Mouse (Mus musculus): Measurements from ENCODE around the gene Dctpp1. TPM values are rescaled to one million over a fixed set of nuclear protein-coding genes. Genes with fewer than 3 reads are reported as not detected.

Dctpp1 gene
- polyA plus RNA-seq, 1 experiment from 2014 or later, result 193 TPM

Other genes starting within 250 kb of the Dctpp1 start
- gene Mvp, start 246.1 kb downstream of the Dctpp1 start, polyA plus RNA-seq (2014; fragmentation: Nextera tagmentation; extraction: Ambion mirVana), result 3.4 and 3.5 TPM in 2 replicates
- gene Pagr1b, start 244.2 kb downstream of the Dctpp1 start, polyA plus RNA-seq (2014; fragmentation: Nextera tagmentation; extraction: Ambion mirVana), result not detected in 2 replicates
- gene Pagr1a, start 243.4 kb downstream of the Dctpp1 start, polyA plus RNA-seq (2014; fragmentation: Nextera tagmentation; extraction: Ambion mirVana), result 76.1 and 78.5 TPM in 2 replicates
- 50.4 and 53.7 TPM in 2 replicates for gene Gm42742, start 239.6 kb downstream of the Dctpp1 start, polyA plus RNA-seq (2014; fragmentation: Nextera tagmentation; extraction: Ambion mirVana)
- gene Prrt2, start 239.5 kb downstream of the Dctpp1 start, polyA plus RNA-seq (2014; fragmentation: Nextera tagmentation; extraction: Ambion mirVana), result 7.2 and 7.7 TPM in 2 replicates
- gene Maz, start 233.7 kb downstream of the Dctpp1 start, polyA plus RNA-seq (2014; fragmentation: Nextera tagmentation; extraction: Ambion mirVana), result 69.4 and 71.4 TPM in 2 replicates
- gene Kif22, start 218.2 kb downstream of the Dctpp1 start, polyA plus RNA-seq (2014; fragmentation: Nextera tagmentation; extraction: Ambion mirVana), result 142 and 146 TPM in 2 replicates
- gene Zg16, start 173.4 kb downstream of the Dctpp1 start, polyA plus RNA-seq (2014; fragmentation: Nextera tagmentation; extraction: Ambion mirVana), result not detected in 2 replicates
- 1.0 and 1.3 TPM in 2 replicates for gene AI467606, start 169.3 kb downstream of the Dctpp1 start, polyA plus RNA-seq (2014; fragmentation: Nextera tagmentation; extraction: Ambion mirVana)
- gene Qprt, start 138.5 kb downstream of the Dctpp1 start, polyA plus RNA-seq (2014; fragmentation: Nextera tagmentation; extraction: Ambion mirVana), result 1.7 and 2.0 TPM in 2 replicates
- gene Spn, start 122.9 kb downstream of the Dctpp1 start, polyA plus RNA-seq (2014; fragmentation: Nextera tagmentation; extraction: Ambion mirVana), result 0.07 and 0.08 TPM in 2 replicates
- gene Cd2bp2, start 64.7 kb downstream of the Dctpp1 start, polyA plus RNA-seq (2014; fragmentation: Nextera tagmentation; extraction: Ambion mirVana), result 64.7 and 76.2 TPM in 2 replicates
- 18.7 and 19.1 TPM in 2 replicates for gene Tbc1d10b, start 52.2 kb downstream of the Dctpp1 start, polyA plus RNA-seq (2014; fragmentation: Nextera tagmentation; extraction: Ambion mirVana)
- gene Mylpf, start 51.8 kb downstream of the Dctpp1 start, polyA plus RNA-seq (2014; fragmentation: Nextera tagmentation; extraction: Ambion mirVana), result 24.1 and 26.5 TPM in 2 replicates
- gene Zfp553, start 27.6 kb downstream of the Dctpp1 start, polyA plus RNA-seq (2014; fragmentation: Nextera tagmentation; extraction: Ambion mirVana), result 26.5 and 29.7 TPM in 2 replicates
- 23.7 and 30.0 TPM in 2 replicates for gene Sept1, start 27.6 kb downstream of the Dctpp1 start, polyA plus RNA-seq (2014; fragmentation: Nextera tagmentation; extraction: Ambion mirVana)
- gene Zfp771, start 16.4 kb downstream of the Dctpp1 start, polyA plus RNA-seq (2014; fragmentation: Nextera tagmentation; extraction: Ambion mirVana), result 53.2 and 54.0 TPM in 2 replicates
- 80.8 and 86.6 TPM in 2 replicates for gene Sephs2, start 13.3 kb upstream of the Dctpp1 start, polyA plus RNA-seq (2014; fragmentation: Nextera tagmentation; extraction: Ambion mirVana)
- gene Itgal, start 35.6 kb upstream of the Dctpp1 start, polyA plus RNA-seq (2014; fragmentation: Nextera tagmentation; extraction: Ambion mirVana), result 0.54 and 0.56 TPM in 2 replicates
- gene Zfp768, start 84.9 kb upstream of the Dctpp1 start, polyA plus RNA-seq (2014; fragmentation: Nextera tagmentation; extraction: Ambion mirVana), result 5.1 and 5.7 TPM in 2 replicates
- gene Zfp747, start 115.3 kb upstream of the Dctpp1 start, polyA plus RNA-seq (2014; fragmentation: Nextera tagmentation; extraction: Ambion mirVana), result 6.7 and 9.6 TPM in 2 replicates
- 5.4 and 6.2 TPM in 2 replicates for gene 9130019O22Rik, start 126.5 kb upstream of the Dctpp1 start, polyA plus RNA-seq (2014; fragmentation: Nextera tagmentation; extraction: Ambion mirVana)
- gene E430018J23Rik, start 132.9 kb upstream of the Dctpp1 start, polyA plus RNA-seq (2014; fragmentation: Nextera tagmentation; extraction: Ambion mirVana), result 6.1 and 6.3 TPM in 2 replicates
- 6.9 and 8.1 TPM in 2 replicates for gene Zfp764, start 146.1 kb upstream of the Dctpp1 start, polyA plus RNA-seq (2014; fragmentation: Nextera tagmentation; extraction: Ambion mirVana)
- gene Zfp688, start 161.4 kb upstream of the Dctpp1 start, polyA plus RNA-seq (2014; fragmentation: Nextera tagmentation; extraction: Ambion mirVana), result 29.8 and 33.6 TPM in 2 replicates
- 12.8 and 13.5 TPM in 2 replicates for gene Zfp689, start 188.4 kb upstream of the Dctpp1 start, polyA plus RNA-seq (2014; fragmentation: Nextera tagmentation; extraction: Ambion mirVana)
- gene Prr14, start 198.9 kb upstream of the Dctpp1 start, polyA plus RNA-seq (2014; fragmentation: Nextera tagmentation; extraction: Ambion mirVana), result 61.4 and 72.1 TPM in 2 replicates
- 10.5 and 15.1 TPM in 2 replicates for gene Fbrs, start 218.5 kb upstream of the Dctpp1 start, polyA plus RNA-seq (2014; fragmentation: Nextera tagmentation; extraction: Ambion mirVana)